Mouse (Mus musculus): ENCODE data around the gene Acap1.

- TF ChIP-seq CTCF (IDR thresholded peaks at IDR 0.05; ENCODE audit: extremely low read depth, insufficient read depth, insufficient read length, insufficient replicate concordance) (no peak), POLR2A (IDR thresholded peaks at IDR 0.05; ENCODE audit: low read depth, low read length) (no peak)
These were observed 22.1 kb upstream of the Acap1 start for GRCm38 (mm10) chr11:69917379-69917948.

Measured in spleen, adult 2 months (tissue).